Mouse (Mus musculus): ENCODE measurements around the gene Ndufa7.

- TF ChIP-seq CTCF (IDR thresholded peaks at IDR 0.05; ENCODE audit: low read depth) (no peak), EP300 (IDR thresholded peaks at IDR 0.05; ENCODE audit: low read depth) (no peak)
These were observed 19.8 kb downstream of the Ndufa7 start for GRCm38 (mm10) chr17:33844196-33844595.

Measured in liver, embryonic 14.5 days (tissue).